Mouse (Mus musculus) MEL-GATA-1-ER (cell line): ENCODE results near the gene Cript.
"Not testable (repeated sequence)": the region's sequence is repeated elsewhere in the genome, so short reads cannot be mapped to it uniquely, and the experiment has no call there.

Experiments used
- DNase-seq: peaks from one replicate; pipeline ENCODE4 v3.0.0-alpha.2; 2012; ENCODE audit warnings: low read depth; ENCODE audit errors: extremely low read depth

The Cript gene

DNA sequence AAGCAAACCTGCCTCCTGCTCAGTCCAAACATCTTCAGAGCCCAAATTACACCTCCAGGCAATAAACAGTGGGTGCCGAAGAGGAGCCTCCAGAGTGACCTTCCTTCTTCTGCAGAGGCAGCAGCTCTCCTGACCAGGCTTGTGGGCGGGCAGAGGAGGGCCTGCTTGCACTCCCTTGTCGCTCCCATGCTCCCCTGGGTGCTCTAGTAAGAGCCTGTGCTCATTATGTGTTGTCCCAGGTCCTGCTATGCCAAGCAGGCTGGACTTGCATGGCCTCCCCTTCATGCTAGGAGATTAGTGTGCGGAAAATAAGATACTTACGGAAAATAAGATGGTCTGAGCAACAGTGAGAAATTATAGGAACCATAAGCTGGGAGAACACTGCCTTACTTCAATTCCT lies 24.3 kb downstream of the Cript start:
- no peak for DNase-seq

DNA sequence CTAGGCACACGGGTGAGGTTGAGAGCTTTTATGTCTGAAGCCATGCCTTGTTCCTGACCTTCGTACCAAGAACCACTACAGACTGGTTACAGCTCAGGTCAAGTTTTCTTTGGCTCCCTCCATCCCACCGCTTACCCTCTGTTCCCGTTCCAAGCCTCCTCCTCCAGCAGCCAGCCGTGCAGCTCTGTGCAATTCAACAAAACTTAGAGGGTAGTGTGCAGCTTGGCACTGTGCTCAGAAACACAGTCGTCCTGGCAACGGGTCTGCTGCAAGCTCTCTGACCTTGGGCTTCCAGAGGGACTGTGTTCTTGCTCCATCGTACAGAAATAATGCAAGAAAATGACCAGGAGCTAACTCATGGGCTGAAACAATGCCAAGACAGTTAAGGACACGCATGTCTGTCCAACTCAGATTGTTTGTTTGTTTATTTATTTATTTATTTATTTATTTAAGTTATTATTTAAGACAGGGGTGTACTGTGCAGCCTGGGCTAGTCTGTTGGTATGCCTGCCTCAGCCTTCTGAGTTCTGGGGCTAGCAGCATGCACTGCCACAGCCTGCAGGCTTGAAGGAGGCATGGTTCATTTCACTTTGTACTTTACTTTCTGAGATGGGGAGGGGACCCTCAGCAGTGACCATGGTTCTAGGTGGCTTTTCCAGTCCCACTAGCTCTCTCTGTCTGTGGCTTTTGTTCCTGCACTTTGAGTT lies 25.3 kb downstream of the Cript start:
- no peak for DNase-seq

DNA sequence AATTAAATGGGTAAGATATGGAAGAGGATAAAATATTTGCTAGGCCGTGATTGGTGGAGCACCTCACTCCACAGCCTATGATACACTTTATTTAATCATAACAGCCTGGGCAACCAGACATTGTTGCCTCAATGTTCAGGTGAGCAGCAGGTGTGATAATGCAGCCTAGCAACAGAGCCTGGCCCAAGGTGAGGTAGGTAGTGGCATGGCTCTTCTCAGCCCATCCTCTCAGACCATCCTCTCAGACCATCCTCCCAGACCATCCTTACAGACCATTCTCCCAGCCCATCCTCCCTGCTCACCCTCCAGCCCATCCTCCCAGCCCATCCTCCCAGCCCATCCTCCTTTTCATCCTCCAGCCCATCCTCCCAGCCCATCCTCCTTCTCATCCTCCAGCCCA lies 26.3 kb downstream of the Cript start:
- DNase-seq: no peak

DNA sequence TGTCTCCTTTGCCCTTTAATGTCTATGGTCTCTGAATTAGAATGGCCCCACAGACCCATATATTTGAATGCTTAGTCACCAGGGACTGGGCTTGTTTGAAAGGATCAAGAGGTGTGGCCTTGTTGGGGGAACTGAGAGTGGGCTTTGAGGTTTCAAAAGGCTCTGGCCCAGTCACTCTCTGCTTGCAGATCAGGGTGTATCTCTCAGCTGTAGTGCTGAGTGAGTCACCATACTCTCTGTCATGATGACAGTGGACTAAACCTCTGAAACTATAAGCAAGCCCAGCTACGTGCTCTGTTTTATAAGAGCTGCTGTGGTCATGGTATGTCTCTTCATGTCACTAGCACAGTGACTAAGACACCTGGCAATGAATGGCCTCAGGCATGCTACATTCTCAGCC lies 27.1 kb downstream of the Cript start:
- no peak for DNase-seq

DNA sequence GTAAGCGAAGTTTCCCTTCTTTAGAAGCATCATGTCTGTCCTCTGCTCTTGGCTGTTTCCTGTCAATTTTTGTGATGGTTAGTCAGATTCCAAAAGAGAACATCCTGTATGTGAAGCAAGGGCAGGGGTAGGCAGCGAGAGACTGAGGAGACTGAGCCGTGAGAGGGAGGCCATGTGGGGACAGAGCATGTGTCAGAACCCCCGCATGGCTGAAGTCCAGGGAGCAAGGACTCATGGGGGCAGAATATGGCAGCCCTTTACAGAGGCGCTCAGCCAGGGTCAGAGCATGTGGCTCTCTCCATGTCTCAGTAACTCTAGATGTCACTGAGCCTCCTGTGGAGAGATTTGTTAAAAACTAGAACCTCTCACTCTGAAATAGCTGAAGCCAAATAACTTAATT lies 28.6 kb downstream of the Cript start:
- no peak for DNase-seq

DNA sequence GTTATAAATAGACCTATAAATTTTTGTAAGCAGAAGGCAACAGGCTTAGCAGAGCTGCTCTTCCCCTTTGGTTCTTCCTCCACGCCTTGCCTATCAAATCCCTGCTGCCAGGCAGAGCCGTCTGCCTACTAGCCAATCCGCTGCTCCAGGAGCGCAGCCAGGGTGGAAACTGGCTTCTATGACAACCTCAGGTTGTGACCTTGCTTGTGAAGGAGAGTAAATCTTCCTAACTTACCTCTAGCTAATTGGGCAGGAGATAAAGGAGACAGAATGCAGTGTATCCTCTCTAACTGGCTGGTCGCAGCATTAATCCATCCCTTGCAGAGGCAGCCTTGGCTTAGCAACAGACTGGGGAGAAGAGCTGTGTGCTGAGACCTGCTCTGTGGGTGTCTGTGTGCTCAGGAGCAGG lies 29.7 kb downstream of the Cript start:
- DNase-seq: no peak

DNA sequence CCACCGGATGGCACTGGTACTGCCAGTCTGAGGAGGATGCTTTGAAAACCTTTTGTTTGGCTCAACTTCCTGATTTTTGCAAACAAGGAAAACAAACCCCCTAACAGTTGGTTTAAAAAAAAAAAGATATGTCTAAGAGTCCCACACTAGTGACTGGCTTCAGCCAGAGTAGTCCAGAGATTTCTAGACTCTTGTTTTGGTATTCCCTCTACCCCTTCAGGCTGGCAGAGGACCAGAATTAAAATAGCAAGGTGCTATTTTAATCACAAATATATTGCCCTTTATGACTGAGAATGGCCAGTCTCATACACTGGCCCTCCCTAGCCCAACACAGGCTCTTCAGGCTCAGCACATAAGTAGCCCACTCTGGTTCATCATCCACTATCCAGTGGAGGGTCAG lies 30.3 kb downstream of the Cript start:
- no peak for DNase-seq

DNA sequence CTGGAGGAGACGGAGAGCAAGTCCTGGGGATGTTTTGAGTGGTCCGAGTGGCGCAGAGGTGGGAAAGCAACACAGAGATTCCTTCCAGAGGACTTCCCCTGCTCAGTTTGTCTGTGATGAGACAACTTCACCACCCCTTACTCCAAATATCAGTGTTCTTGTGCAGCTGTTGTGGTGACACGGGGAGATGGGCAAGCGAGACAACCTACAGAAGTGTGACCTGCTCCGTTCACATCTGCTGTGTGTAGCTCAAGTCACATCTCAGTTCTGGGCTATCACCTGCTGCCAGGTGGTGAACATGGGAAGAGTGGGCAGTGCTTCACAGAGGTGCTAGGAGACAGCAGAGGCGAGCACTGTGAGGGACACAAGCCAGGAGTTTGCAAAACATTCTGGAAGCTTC lies 31.4 kb downstream of the Cript start:
- DNase-seq: no peak

DNA sequence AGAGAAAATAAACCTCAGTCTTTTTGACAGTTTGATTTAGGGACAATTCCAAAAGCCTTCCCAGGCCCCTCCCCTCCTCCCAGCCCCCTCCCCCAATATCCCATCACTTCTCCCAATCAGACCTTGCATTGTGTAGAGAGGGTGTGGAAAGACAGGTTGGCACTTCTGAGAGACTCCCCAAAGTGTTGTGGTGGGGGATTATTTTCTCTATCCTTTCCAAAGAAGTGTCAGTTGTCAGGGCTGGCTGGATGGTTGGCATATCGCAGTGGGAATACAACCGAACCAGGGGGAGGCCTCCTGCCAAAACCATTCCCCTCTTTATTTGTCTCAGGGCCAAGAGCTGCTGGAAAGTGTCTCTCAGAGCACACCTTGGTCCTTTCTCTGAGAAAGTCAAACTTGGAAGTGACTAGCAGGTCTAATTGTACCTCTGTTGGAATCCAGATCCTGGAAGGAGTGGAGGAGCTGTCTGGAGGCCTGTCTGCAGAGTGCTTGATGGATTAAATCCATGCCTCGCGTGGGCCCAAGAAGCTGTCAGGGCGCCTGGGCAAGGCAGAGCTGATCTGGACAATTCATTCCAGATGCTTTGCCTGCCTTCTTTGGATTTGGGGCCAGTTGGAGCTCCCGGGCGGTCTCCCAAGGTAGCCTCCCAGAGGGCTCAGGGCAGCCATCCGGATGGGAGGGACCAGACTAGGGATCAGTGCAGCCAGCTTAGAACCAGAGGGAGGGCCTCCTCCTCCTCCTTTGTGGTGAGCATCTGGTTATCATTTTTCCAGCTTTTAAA lies 32.3 kb downstream of the Cript start:
- DNase-seq: no peak

DNA sequence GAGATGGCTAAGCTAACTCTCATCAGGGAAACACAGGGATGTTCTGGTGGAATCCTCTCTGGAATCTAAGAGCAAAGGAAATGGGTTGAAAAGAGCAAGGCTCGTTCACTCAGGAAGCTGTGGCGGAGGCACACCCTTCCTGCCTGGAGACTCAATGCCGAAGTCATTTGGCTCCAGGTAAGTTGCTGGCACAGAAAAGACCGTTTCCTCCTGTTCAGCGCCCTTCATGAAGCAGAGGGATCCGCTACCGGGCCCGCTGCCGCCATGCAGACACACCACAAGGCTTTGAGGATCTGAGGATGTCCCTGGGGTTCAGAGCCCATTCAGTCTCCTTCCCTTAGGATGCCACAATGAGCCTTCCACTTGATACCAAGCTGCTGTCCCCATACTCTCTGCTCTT lies 37.3 kb downstream of the Cript start:
- DNase-seq: no peak

DNA sequence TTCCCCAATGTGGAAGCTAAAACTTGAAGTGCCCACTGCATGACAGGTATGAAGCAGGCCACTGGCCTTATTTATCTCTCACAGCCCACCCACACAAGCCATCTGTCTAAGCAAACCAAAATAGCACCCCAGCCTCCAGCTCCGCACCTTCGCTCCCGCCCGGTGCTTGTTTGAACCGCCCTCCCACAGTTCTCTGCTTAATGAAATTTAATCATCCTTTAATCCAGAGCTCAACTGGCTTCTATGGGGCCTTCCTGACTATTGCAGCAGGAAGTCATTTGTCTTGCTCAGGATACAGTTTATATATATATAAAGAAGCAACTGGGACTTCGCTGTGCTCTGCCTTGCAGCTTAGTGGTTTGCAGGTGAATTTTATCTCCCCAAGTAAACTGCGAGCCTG lies 38.1 kb downstream of the Cript start:
- DNase-seq: no peak

DNA sequence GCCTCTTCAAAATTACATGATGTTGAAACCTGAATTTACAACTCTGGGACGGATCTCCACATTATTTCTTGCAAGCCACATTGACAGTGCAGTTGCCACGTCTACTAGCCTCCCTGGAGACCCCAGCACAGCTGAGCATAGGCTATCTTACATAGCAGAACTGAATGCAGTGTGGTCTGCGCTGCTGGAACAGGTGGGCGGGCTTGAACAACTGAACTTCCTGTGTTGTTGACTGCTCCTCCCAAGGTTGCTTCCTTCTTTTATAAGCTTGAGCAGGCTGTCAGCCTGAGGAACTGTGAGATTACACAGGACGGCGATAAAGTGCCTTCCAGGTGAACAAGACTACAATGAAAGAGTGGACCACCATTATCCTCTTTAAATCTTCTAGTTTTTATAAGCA lies 38.6 kb downstream of the Cript start:
- DNase-seq: peak; percentile 74

DNA sequence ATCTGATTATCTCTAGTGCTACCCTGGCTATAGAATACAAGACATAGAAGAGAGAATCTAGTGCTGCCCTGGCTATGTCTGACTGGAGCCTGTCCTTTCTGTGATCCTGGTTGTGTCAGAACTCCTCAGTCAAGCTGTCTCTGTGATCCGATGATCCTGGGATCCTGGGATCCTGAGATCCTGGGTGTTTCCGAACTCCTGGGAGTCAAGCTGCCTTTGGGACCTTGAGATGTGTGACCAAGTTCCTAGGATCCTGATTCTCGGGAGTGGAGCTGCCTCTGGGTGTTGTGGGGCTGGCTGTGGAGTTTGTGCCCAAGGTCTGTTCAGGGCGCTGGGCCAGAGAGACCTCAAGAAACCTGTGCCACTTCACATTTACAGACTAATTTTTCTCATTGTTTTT lies 43.6 kb downstream of the Cript start:
- no peak for DNase-seq

DNA sequence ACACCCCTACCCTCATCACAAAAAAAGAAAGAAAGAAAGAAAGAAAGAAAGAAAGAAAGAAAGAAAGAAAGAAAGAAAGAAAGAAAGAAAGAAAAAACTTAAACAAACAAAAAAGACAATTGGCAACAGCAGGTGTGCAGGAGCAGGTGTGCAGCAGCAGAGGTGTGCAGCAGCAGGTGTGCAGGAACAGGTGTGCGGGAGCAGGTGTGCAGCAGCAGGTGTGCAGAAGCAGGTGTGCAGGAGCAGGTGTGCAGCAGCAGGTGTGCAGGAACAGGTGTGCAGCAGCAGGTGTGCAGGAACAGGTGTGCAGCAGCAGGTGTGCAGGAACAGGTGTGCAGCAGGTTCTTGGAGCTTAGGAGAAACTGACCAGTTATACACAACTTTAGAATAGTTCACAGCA lies 46.8 kb downstream of the Cript start:
- not testable (repeated sequence) for DNase-seq

DNA sequence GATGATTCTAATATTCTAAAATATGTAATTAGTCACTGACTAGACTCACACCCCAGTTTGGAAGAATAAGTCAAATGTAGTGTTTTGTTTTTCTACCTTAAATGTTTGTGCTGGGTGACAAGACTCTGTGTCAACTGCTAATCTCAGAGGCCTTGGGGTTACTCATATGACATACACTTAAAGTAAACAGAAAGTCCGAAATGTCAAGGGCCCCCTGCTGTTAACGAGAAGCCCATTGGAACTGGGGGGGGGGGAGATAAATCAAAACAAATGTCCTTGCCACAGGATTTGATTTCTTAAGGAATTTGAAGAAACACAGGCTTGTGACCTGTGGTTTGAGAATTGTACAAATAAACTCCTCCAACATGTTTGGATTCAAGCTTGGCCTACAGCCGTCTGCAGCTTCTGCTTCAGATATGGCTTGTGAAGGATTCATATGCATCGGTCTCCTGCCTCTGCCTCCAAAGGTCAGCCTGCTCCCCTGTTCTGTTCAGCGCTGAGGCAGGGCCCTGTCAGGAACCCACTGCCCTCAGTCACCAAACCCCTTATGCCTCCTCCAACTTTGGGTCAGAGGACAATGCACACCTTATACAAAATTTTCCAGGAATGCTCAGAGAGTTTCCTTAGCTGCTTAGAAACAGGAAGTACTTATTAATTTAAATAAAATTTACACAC lies 47.6 kb downstream of the Cript start:
- DNase-seq: no peak

DNA sequence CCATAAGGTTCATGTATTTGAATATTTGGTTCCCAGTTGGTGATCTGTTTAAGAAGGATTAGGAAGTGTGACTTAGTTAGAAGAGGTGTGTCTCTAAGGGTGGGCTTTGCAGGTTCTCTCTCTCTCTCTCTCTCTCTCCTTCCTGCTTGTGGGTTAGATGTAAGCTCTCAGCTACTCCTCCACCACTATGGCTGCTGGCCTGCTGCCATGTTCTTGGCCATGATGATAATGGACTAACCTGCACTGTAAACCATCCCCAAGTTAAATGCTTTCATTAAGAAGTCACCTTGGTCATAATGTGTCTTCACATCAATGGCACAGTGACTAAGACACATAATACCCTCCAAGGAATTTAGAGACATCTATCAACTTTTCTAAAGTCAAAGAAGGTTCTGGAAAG lies 48.1 kb downstream of the Cript start:
- DNase-seq: no peak

DNA sequence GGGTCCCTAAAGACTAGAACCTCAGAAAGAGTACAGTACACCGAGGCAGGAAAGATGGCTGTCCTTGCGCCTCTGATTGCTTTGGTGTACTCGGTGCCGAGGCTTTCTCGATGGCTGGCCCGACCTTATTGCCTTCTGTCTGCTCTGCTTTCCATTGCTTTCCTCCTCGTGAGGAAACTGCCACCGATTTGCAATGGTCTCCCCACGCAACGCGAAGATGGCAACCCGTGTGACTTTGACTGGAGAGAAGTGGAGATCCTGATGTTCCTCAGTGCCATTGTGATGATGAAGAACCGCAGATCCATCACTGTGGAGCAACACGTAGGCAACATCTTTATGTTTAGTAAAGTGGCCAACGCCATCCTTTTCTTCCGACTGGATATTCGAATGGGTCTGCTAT lies 52.9 kb downstream of the Cript start:
- DNase-seq: not testable (repeated sequence)

DNA sequence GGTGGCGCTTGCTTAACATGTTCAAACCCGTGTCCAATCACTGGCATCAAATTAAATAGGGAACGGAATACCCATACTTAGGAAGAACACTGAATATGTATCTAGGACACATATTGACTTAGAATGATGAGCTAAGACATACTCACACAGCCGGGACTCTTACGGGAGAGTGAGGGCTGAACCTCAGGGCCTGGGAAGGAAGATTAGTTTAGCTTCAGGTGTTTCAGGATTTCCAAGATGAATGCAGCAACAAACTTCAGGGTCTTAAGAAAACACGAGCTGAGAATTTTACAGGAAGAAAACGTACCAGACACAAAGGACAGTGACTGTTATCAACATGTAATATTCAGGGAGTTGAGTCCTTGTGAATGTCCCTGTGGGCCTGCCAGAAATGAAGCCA lies 55.4 kb downstream of the Cript start:
- no peak for DNase-seq

DNA sequence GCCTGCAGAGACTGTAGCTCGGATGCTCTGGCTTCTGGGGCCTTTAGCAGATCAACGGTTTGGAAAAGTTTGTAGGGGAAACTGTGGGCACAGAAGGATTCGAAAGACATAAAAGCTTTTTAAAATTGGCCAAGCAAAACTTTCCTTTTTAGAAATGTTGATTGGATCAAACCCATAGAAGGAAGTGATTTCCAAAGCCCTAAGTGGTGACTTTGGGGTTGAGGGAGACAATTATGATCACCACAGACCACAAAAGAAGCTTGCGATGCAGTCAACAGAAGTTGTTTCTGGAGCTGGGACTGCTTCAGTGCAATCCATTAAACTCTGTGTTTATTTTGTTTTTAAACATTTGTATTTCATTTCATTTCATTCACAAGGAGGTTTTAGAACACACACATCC lies 57.2 kb downstream of the Cript start:
- DNase-seq: no peak

DNA sequence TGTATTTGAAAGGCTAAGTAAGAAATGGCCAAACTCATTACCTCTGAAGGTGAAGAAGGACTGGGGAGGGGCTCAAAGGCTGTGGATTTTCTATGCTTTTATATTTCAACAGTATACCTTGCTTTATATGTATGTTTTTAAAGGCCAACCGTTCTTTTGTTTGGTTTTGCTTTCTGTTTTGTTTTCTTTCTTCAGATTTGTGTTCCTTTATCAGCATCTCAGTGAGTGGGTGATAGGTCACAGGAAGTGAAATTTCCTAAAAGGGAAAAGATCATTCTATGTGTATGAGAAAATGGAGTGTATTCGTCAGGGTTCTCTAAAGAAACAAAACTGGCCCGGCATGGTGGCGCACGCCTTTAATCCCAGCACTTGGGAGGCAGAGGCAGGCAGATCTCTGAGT lies 58.3 kb downstream of the Cript start:
- no peak for DNase-seq
